Mouse (Mus musculus) CH12.LX (cell line): ENCODE data around the gene Phldb1. TPM values are rescaled to one million over a fixed set of nuclear protein-coding genes. Genes with fewer than 3 reads are reported as not detected.

Source experiments
- DNase-seq: peaks from one replicate; pipeline ENCODE4 v3.0.0-alpha.2; 2013; ENCODE audit errors: extremely low read depth
- H3K27ac ChIP-seq: 2 replicates; pipeline ENCODE4 v1.5.1; 2012; ENCODE audit warnings: low read depth, mild to moderate bottlenecking, control low read depth, moderate library complexity; ENCODE audit not compliant: insufficient read depth
- H3K27me3 ChIP-seq: replicated peaks from 2 replicates; pipeline ENCODE3; 2012; ENCODE audit warnings: inconsistent platforms
- H3K36me3 ChIP-seq, 2 experiments: replicated peaks in 1 of 2; 2 replicates each; pipeline versions ENCODE3 to v1.6.1; 2012; ENCODE audit warnings: inconsistent platforms in 1 of 2, low read length in 1 of 2, mild to moderate bottlenecking in 1 of 2, mixed read lengths in 1 of 2, moderate library complexity in 1 of 2; ENCODE audit not compliant: control insufficient read depth in 1 of 2, insufficient read depth in 1 of 2
- H3K4me1 ChIP-seq, 2 experiments: 2 replicates each; pipeline ENCODE4 v1.6.1; 2012; ENCODE audit warnings: inconsistent platforms in 1 of 2, moderate library complexity in 1 of 2; ENCODE audit not compliant: insufficient read depth in 2 of 2, control insufficient read depth in 1 of 2
- H3K4me2 ChIP-seq: 2 replicates; pipeline ENCODE4 v1.6.1; 2012; ENCODE audit warnings: low read depth, mild to moderate bottlenecking, control low read depth; ENCODE audit not compliant: poor library complexity, insufficient read depth, severe bottlenecking
- H3K4me3 ChIP-seq, 3 experiments: fragments of 150-350 bp in 1 of 3; sonication (generic) in 1 of 3; replicated peaks in 1 of 3; 2 replicates each; pipeline versions ENCODE3 to v1.5.1; 2011 to 2012; ENCODE audit warnings: low read depth in 2 of 3, low read length in 2 of 3, mild to moderate bottlenecking in 2 of 3, moderate library complexity in 2 of 3, control low read depth in 1 of 3, improper control_type of control experiment in 1 of 3, inconsistent platforms in 1 of 3, mixed read lengths in 1 of 3; ENCODE audit not compliant: poor library complexity in 1 of 3
- H3K79me2 ChIP-seq: replicated peaks from 2 replicates; pipeline ENCODE4 v1.6.1; 2012; ENCODE audit warnings: mild to moderate bottlenecking, moderate library complexity; ENCODE audit not compliant: control insufficient read depth, poor library complexity, insufficient read depth, severe bottlenecking; ENCODE audit errors: extremely low read depth
- H3K9ac ChIP-seq: 2 replicates; pipeline ENCODE4 v1.6.1; 2012; ENCODE audit warnings: low read depth, mild to moderate bottlenecking, control low read depth, moderate library complexity; ENCODE audit not compliant: insufficient read depth
- H3K9me3 ChIP-seq: replicated peaks from 2 replicates; pipeline ENCODE3; 2012; ENCODE audit warnings: low read length, inconsistent platforms, mixed read lengths
- BHLHE40 ChIP-seq: IDR thresholded peaks from 2 replicates; pipeline ENCODE4 v1.6.1; 2011; ENCODE audit warnings: mild to moderate bottlenecking, low read depth, low read length, improper control_type of control experiment
- CHD2 ChIP-seq: IDR thresholded peaks from 2 replicates; pipeline ENCODE4 v1.6.1; 2011; ENCODE audit warnings: low read length, improper control_type of control experiment
- CTCF ChIP-seq, 2 experiments: IDR thresholded peaks in 1 of 2; conservative IDR thresholded peaks in 1 of 2; 2 replicates each; pipeline ENCODE4 v1.5.1; 2011 to 2012; ENCODE audit warnings: low read depth in 2 of 2, low read length in 2 of 2, improper control_type of control experiment in 1 of 2, inconsistent platforms in 1 of 2, mild to moderate bottlenecking in 1 of 2, moderate library complexity in 1 of 2
- E2F4 ChIP-seq: IDR thresholded peaks from 2 replicates; pipeline ENCODE4 v1.6.1; 2011; ENCODE audit warnings: low read depth, low read length, improper control_type of control experiment; ENCODE audit not compliant: insufficient replicate concordance
- EP300 ChIP-seq: IDR thresholded peaks from 2 replicates; pipeline ENCODE4 v1.6.1; 2011; ENCODE audit warnings: low read length, improper control_type of control experiment
- ETS1 ChIP-seq: conservative IDR thresholded peaks from 2 replicates; pipeline ENCODE4 v1.6.1; 2012; ENCODE audit warnings: low read depth, mild to moderate bottlenecking, inconsistent platforms, low read length, improper control_type of control experiment, moderate library complexity
- GABPA ChIP-seq: IDR thresholded peaks from 2 replicates; pipeline ENCODE4 v1.6.1; 2012; ENCODE audit warnings: low read depth, low read length, improper control_type of control experiment, inconsistent platforms; ENCODE audit not compliant: insufficient replicate concordance
- MAFK ChIP-seq: IDR thresholded peaks from 2 replicates; pipeline ENCODE4 v1.6.1; 2011; ENCODE audit warnings: low read length, improper control_type of control experiment; ENCODE audit not compliant: insufficient replicate concordance
- MAX ChIP-seq: IDR thresholded peaks from 2 replicates; pipeline ENCODE4 v1.6.1; 2011; ENCODE audit warnings: low read length, improper control_type of control experiment
- MAZ ChIP-seq: IDR thresholded peaks from 2 replicates; pipeline ENCODE4 v1.6.1; 2012; ENCODE audit warnings: low read depth, mild to moderate bottlenecking, inconsistent platforms, low read length, improper control_type of control experiment, moderate library complexity
- MYC ChIP-seq: IDR thresholded peaks from 2 replicates; pipeline ENCODE4 v1.6.1; 2011; ENCODE audit warnings: low read depth, mild to moderate bottlenecking, improper control_type of control experiment, low read length
- NELFE ChIP-seq: IDR thresholded peaks from 2 replicates; pipeline ENCODE4 v1.6.1; 2011; ENCODE audit warnings: low read depth, low read length, improper control_type of control experiment
- POLR2AphosphoS2 ChIP-seq: IDR thresholded peaks from 2 replicates; pipeline ENCODE4 v1.6.1; 2011; ENCODE audit warnings: low read depth, low read length, improper control_type of control experiment
- RAD21 ChIP-seq: IDR thresholded peaks from 2 replicates; pipeline ENCODE4 v1.6.1; 2011; ENCODE audit warnings: low read depth, mild to moderate bottlenecking, low read length, improper control_type of control experiment, moderate library complexity
- RCOR1 ChIP-seq: conservative IDR thresholded peaks from 2 replicates; pipeline ENCODE4 v1.6.1; 2012; ENCODE audit warnings: low read depth, mild to moderate bottlenecking, inconsistent platforms, low read length, improper control_type of control experiment
- SIN3A ChIP-seq: IDR thresholded peaks from 2 replicates; pipeline ENCODE4 v1.6.1; 2012; ENCODE audit warnings: low read length, improper control_type of control experiment, inconsistent platforms
- SMC3 ChIP-seq: IDR thresholded peaks from 2 replicates; pipeline ENCODE4 v1.6.1; 2011; ENCODE audit warnings: low read depth, low read length, improper control_type of control experiment
- TBP ChIP-seq: conservative IDR thresholded peaks from 2 replicates; pipeline ENCODE4 v1.6.1; 2011; ENCODE audit warnings: low read depth, low read length, improper control_type of control experiment
- UBTF ChIP-seq: IDR thresholded peaks from 2 replicates; pipeline ENCODE4 v1.6.1; 2012; ENCODE audit warnings: low read depth, mild to moderate bottlenecking, inconsistent platforms, low read length, improper control_type of control experiment, moderate library complexity
- USF1 ChIP-seq: IDR thresholded peaks from 2 replicates; pipeline ENCODE4 v1.6.1; 2014; ENCODE audit warnings: low read depth, mild to moderate bottlenecking, inconsistent platforms, low read length, improper control_type of control experiment
- ZKSCAN1 ChIP-seq: IDR thresholded peaks from 2 replicates; pipeline ENCODE4 v1.6.1; 2012; ENCODE audit warnings: low read depth, inconsistent platforms, low read length, improper control_type of control experiment, borderline replicate concordance
- ZMIZ1 ChIP-seq: IDR thresholded peaks from 2 replicates; pipeline ENCODE4 v1.6.1; 2012; ENCODE audit warnings: low read depth, mild to moderate bottlenecking, inconsistent platforms, low read length, improper control_type of control experiment
- dilution Hi-C: fragments of 300-500 bp; cut with MboI; formaldehyde crosslinking; loops from 2 replicates; pipeline ENCODE4 v1.14.3; 2020; ENCODE audit warnings: low sequenced_read_pairs; ENCODE audit not compliant: extremely low pct_unique_long_range_greater_than_20kb, extremely low pct_ligation_motif_present
- in situ Hi-C: fragments of 300-500 bp; cut with MboI; formaldehyde crosslinking; loops from 3 replicates; pipeline ENCODE4 v1.14.3; 2019; ENCODE audit warnings: low sequenced_read_pairs, low pct_ligation_motif_present, low pct_unique_long_range_greater_than_20kb, mixed read lengths
- polyA plus RNA-seq: library from polyadenylated mRNA; unstranded; fragments of >175 nt; gene quantifications from 2 replicates; pipeline ENCODE4 v1.2.1, GENCODE M21; 2012; ENCODE audit warnings: low read depth; ENCODE audit not compliant: insufficient read length
- total RNA-seq, 2 experiments: library from RNA; depleted of rRNA; stranded (reverse); fragments of 300-350 nt in 1 of 2; fragments of >200 nt in 1 of 2; gene quantifications; 2 replicates each; pipeline ENCODE4 v1.2.3; 2012 to 2014

The Phldb1 gene
- total and polyA plus RNA-seq, 3 experiments: 7.9 to 15.1 (median 14.6) TPM

GRCm38 (mm10) chr9:44645924-44646323 lies 89.1 kb downstream of the Phldb1 start (continued):
- TF ChIP-seq EP300 (peak; percentile 81), USF1 (no peak), SMC3 (no peak), E2F4 (no peak), GABPA (no peak), MAX (no peak; the same call in 1 of the 2 replicates), NELFE (no peak), ZMIZ1 (no peak), MAFK (peak; percentile 59; the same call in 1 of the 2 replicates), BHLHE40 (peak; percentile 97), UBTF (peak; percentile 46; the same call in 1 of the 2 replicates), POLR2AphosphoS2 (no peak), ZKSCAN1 (no peak), SIN3A (no peak)

- H3K9ac ChIP-seq: no peak overlapping the region; the same call in 1 of the 2 replicates
- in situ Hi-C loops: loop anchor here (5.0 kb wide), 3 partner anchors 33 to 183 kb away; no protein-coding TSS in a partner anchor
- peak overlapping the region; percentile 17 for H3K4me2 ChIP-seq
- peak overlapping the region; percentile 46; the same call in 1 of the 2 replicates for H3K27ac ChIP-seq
- H3K4me1 ChIP-seq: peaks cover 22 to 54% of the 10 kb centered on the region in 2 experiments
- H3K9me3 ChIP-seq: peaks cover 6% of the 10 kb centered on the region
- H3K4me3 ChIP-seq: peak overlapping the region in 1 of 3 experiments; percentile 2
- no peaks in the 10 kb centered on the region for H3K79me2 ChIP-seq
- dilution Hi-C loops: no loop called here
- DNase-seq: peak; percentile 43
- peaks cover 0 to 2% of the 10 kb centered on the region in 2 experiments for H3K36me3 ChIP-seq
- H3K27me3 ChIP-seq: peaks cover 14% of the 10 kb centered on the region
- TF ChIP-seq SMC3 (0 out of 2 replicates have a peak, but pooled peaks have one; percentile 11), MYC (no peak), RAD21 (peak; percentile 31), CTCF (conservative IDR thresholded peaks at IDR 0.05 in 1 of 2, IDR thresholded peaks at IDR 0.05 in 1 of 2; ENCODE audit: low read depth in 2 of 2, low read length in 2 of 2) (peak in 1 of 2 experiments; percentile 28; a peak in 2 of 4 replicates)
Measured at GRCm38 (mm10) chr9:44645481-44645880, 89.5 kb downstream of the Phldb1 start.

- TF ChIP-seq POLR2AphosphoS2 (no peak), ETS1 (no peak), CHD2 (no peak), TBP (no peak), RAD21 (no peak), MAX (no peak), USF1 (no peak), MAZ (no peak), RCOR1 (no peak)
- dilution Hi-C loops: no loop called here
- H3K4me3 ChIP-seq: no peak overlapping the region
- H3K9me3 ChIP-seq: peaks cover 6% of the 10 kb centered on the region
- H3K9ac ChIP-seq: no peak overlapping the region
- peaks cover 20 to 55% of the 10 kb centered on the region in 2 experiments for H3K4me1 ChIP-seq
- in situ Hi-C loops: no loop called here
- peaks cover 0 to 2% of the 10 kb centered on the region in 2 experiments for H3K36me3 ChIP-seq
- H3K27ac ChIP-seq: no peak overlapping the region
- no peak overlapping the region for H3K4me2 ChIP-seq
- no peak for DNase-seq
- peaks cover 1% of the 10 kb centered on the region for H3K27me3 ChIP-seq
- no peaks in the 10 kb centered on the region for H3K79me2 ChIP-seq
Measured at GRCm38 (mm10) chr9:44644186-44644585, 90.8 kb downstream of the Phldb1 start.
